Mouse (Mus musculus): Measurements from ENCODE around the gene Ltv1. TPM values are rescaled to one million over a fixed set of nuclear protein-coding genes. Genes with fewer than 3 reads are reported as not detected.
"Not testable (repeated sequence)": the region's sequence is repeated elsewhere in the genome, so short reads cannot be mapped to it uniquely, and the experiment has no call there.

Gene Ltv1
- total RNA-seq, 4 experiments from 2014 or later = 17.6 to 25.5 (median 19.3) TPM

- no peak for DNase-seq (ENCODE audit: low spot score)
Observed at GRCm38 (mm10) chr10:13196872-13197507, 4.0 kb upstream of the Ltv1 start.

GRCm38 (mm10) chr10:13193496-13193895 is 528 bp upstream of the Ltv1 start:
- DNase-seq (ENCODE audit: low spot score) = not testable (repeated sequence)

- DNase-seq (ENCODE audit: low spot score) = no peak
Observed at GRCm38 (mm10) chr10:13189881-13190280, 3.1 kb downstream of the Ltv1 start.

GRCm38 (mm10) chr10:13186754-13187153 is 6.2 kb downstream of the Ltv1 start:
- DNase-seq (ENCODE audit: low spot score) = no peak

- DNase-seq (ENCODE audit: low spot score) = no peak
Observed at GRCm38 (mm10) chr10:13184170-13184766, 8.7 kb downstream of the Ltv1 start.

- no peak for DNase-seq (ENCODE audit: low spot score)
Observed at GRCm38 (mm10) chr10:13180211-13180610, 12.8 kb downstream of the Ltv1 start.

- no peak for DNase-seq (ENCODE audit: low spot score)
Observed at GRCm38 (mm10) chr10:13177973-13178624, 14.9 kb downstream of the Ltv1 start, which contains the start of gene Zc2hc1b. Gene Zc2hc1b, minus strand, starts transcription at chr10:13178023.

GRCm38 (mm10) chr10:13175866-13176265 is 17.1 kb downstream of the Ltv1 start:
- no peak for DNase-seq (ENCODE audit: low spot score)

- no peak for DNase-seq (ENCODE audit: low spot score)
Observed at GRCm38 (mm10) chr10:13172798-13173221, 20.2 kb downstream of the Ltv1 start.

- DNase-seq (ENCODE audit: low spot score) = no peak
Observed at GRCm38 (mm10) chr10:13171461-13171860, 21.5 kb downstream of the Ltv1 start.

- DNase-seq (ENCODE audit: low spot score) = no peak
Observed at GRCm38 (mm10) chr10:13170739-13171448, 22.1 kb downstream of the Ltv1 start.

- DNase-seq (ENCODE audit: low spot score) = no peak
Observed at GRCm38 (mm10) chr10:13168461-13168860, 24.5 kb downstream of the Ltv1 start.

- no peak for DNase-seq (ENCODE audit: low spot score)
Observed at GRCm38 (mm10) chr10:13162031-13162430, 30.9 kb downstream of the Ltv1 start.

- no peak for DNase-seq (ENCODE audit: low spot score)
Observed at GRCm38 (mm10) chr10:13160913-13161312, 32.1 kb downstream of the Ltv1 start.

- DNase-seq (ENCODE audit: low spot score) = no peak
Observed at GRCm38 (mm10) chr10:13155377-13155776, 37.6 kb downstream of the Ltv1 start.

GRCm38 (mm10) chr10:13152811-13153364 is 40.1 kb downstream of the Ltv1 start:
- no peak for DNase-seq (ENCODE audit: low spot score)

GRCm38 (mm10) chr10:13151353-13151752 is 41.6 kb downstream of the Ltv1 start:
- no peak for DNase-seq (ENCODE audit: low spot score)

GRCm38 (mm10) chr10:13150435-13150834 is 42.5 kb downstream of the Ltv1 start:
- no peak for DNase-seq (ENCODE audit: low spot score)

GRCm38 (mm10) chr10:13140434-13140833 is 52.5 kb downstream of the Ltv1 start:
- DNase-seq (ENCODE audit: low spot score) = no peak

GRCm38 (mm10) chr10:13137906-13138305 is 55.1 kb downstream of the Ltv1 start:
- no peak for DNase-seq (ENCODE audit: low spot score)

- no peak for DNase-seq (ENCODE audit: low spot score)
Observed at GRCm38 (mm10) chr10:13135751-13136150, 57.2 kb downstream of the Ltv1 start.

GRCm38 (mm10) chr10:13135276-13135675 is 57.7 kb downstream of the Ltv1 start:
- DNase-seq (ENCODE audit: low spot score) = no peak

Data from heart, adult 8-10 months (tissue).